Mouse (Mus musculus) midbrain, embryonic 16.5 days (tissue): ENCODE data around the gene Rsbn1. TPM values are rescaled to one million over a fixed set of nuclear protein-coding genes. Genes with fewer than 3 reads are reported as not detected.

Source experiments
- ATAC-seq: fragments of 200-750 bp; cut with Nextera tagmentation; 2 replicates; pipeline ENCODE4 v1.8.0; 2017; ENCODE audit warnings: moderate TSS enrichment
- H3K27ac ChIP-seq: fragments of 300-500 bp; sonication (generic); 2 replicates; pipeline ENCODE4 v1.5.1; 2014; ENCODE audit warnings: mild to moderate bottlenecking, low read length, mixed read lengths
- H3K27me3 ChIP-seq: fragments of 300-500 bp; sonication (generic); 2 replicates; pipeline ENCODE4 v1.6.1; 2014; ENCODE audit warnings: low read depth, low read length, mixed read lengths; ENCODE audit not compliant: control insufficient read depth, insufficient read depth
- H3K36me3 ChIP-seq: fragments of 300-500 bp; sonication (generic); 2 replicates; pipeline ENCODE4 v1.6.1; 2014; ENCODE audit warnings: mild to moderate bottlenecking, low read length, moderate library complexity, mixed read lengths; ENCODE audit not compliant: control insufficient read depth, insufficient read depth
- H3K4me1 ChIP-seq: fragments of 300-500 bp; sonication (generic); 2 replicates; pipeline ENCODE4 v1.6.1; 2014; ENCODE audit warnings: mild to moderate bottlenecking, low read length, mixed read lengths; ENCODE audit not compliant: control insufficient read depth, insufficient read depth
- H3K4me2 ChIP-seq: fragments of 300-500 bp; sonication (generic); 2 replicates; pipeline ENCODE4 v1.6.1; 2014; ENCODE audit warnings: mild to moderate bottlenecking, low read length, mixed read lengths
- H3K4me3 ChIP-seq: fragments of 300-500 bp; sonication (generic); 2 replicates; pipeline ENCODE4 v1.5.1; 2014; ENCODE audit warnings: low read depth, mild to moderate bottlenecking, low read length, moderate library complexity, mixed read lengths
- H3K9ac ChIP-seq: fragments of 300-500 bp; sonication (generic); 2 replicates; pipeline ENCODE4 v1.6.1; 2014; ENCODE audit warnings: low read depth, low read length, mixed read lengths
- H3K9me3 ChIP-seq: fragments of 300-500 bp; sonication (generic); replicated peaks from 2 replicates; pipeline ENCODE4 v1.6.1; 2014; ENCODE audit warnings: mild to moderate bottlenecking, low read length, mixed read lengths; ENCODE audit not compliant: control insufficient read depth, poor library complexity, severe bottlenecking
- WGBS: fragments of 180-500 bp; shearing (Covaris S2); extraction: QIAGEN DNeasy Blood & Tissue Kit; methylation state at CpG from one replicate; pipeline ENCODE4 v1.1.7; 2014; 5-methylcytosine and 5-hydroxymethylcytosine counted together
- polyA plus RNA-seq: library from polyadenylated mRNA; unstranded; fragments of >200 nt; fragmentation: Nextera tagmentation; extraction: Ambion mirVana; gene quantifications from 2 replicates; pipeline ENCODE4 v1.2.1, GENCODE M21; 2015

The Rsbn1 gene
- polyA plus RNA-seq, 1 experiment from 2014 or later, result 22.3 TPM

GRCm38 (mm10) chr3:103920094-103920493 is 6.2 kb downstream of the Rsbn1 start:
- Histone ChIP-seq H3K9ac (no peak overlapping the region), H3K27ac (no peak overlapping the region), H3K36me3 (no peaks in the 10 kb centered on the region), H3K4me3 (no peak overlapping the region), H3K4me2 (no peak overlapping the region), H3K9me3 (no peaks in the 10 kb centered on the region), H3K27me3 (no peaks in the 10 kb centered on the region), H3K4me1 (peaks cover 23% of the 10 kb centered on the region)
- WGBS, result 98% methylated on average over 1 of the region's 1 CpGs
- no peak for ATAC-seq

GRCm38 (mm10) chr3:103925302-103925701 is 11.4 kb downstream of the Rsbn1 start:
- 51% methylated on average over 3 of the region's 3 CpGs for WGBS
- no peak overlapping the region for H3K9ac ChIP-seq
- no peak overlapping the region for H3K4me3 ChIP-seq
- no peaks in the 10 kb centered on the region for H3K9me3 ChIP-seq
- no peak overlapping the region for H3K4me2 ChIP-seq
- H3K4me1 ChIP-seq, result peaks cover 14% of the 10 kb centered on the region
- no peaks in the 10 kb centered on the region for H3K27me3 ChIP-seq
- no peak for ATAC-seq
- peaks cover 2% of the 10 kb centered on the region; the same call in 1 of the 2 replicates for H3K36me3 ChIP-seq
- H3K27ac ChIP-seq, result no peak overlapping the region

- Histone ChIP-seq H3K9me3 (no peaks in the 10 kb centered on the region), H3K4me1 (peaks cover 12% of the 10 kb centered on the region), H3K9ac (no peak overlapping the region), H3K4me2 (no peak overlapping the region), H3K4me3 (no peak overlapping the region), H3K36me3 (peaks cover 2% of the 10 kb centered on the region; the same call in 1 of the 2 replicates), H3K27me3 (no peaks in the 10 kb centered on the region), H3K27ac (no peak overlapping the region)
- ATAC-seq, result no peak
- 41% methylated on average over 6 of the region's 6 CpGs for WGBS
These were observed 13.6 kb downstream of the Rsbn1 start for GRCm38 (mm10) chr3:103927511-103927910.

GRCm38 (mm10) chr3:103944794-103945562 is 31.1 kb downstream of the Rsbn1 start:
- H3K27ac ChIP-seq, result no peak overlapping the region
- 54% methylated on average over 1 of the region's 1 CpGs for WGBS
- H3K27me3 ChIP-seq, result no peaks in the 10 kb centered on the region
- H3K36me3 ChIP-seq, result no peaks in the 10 kb centered on the region
- H3K9me3 ChIP-seq, result no peaks in the 10 kb centered on the region
- ATAC-seq, result 0 out of 2 replicates have a peak, but pooled peaks have one; percentile 32
- 0 out of 2 replicates have a peak, but pooled peaks cover 2% of the 10 kb centered on the region for H3K4me1 ChIP-seq
- no peak overlapping the region for H3K9ac ChIP-seq
- H3K4me3 ChIP-seq, result no peak overlapping the region
- H3K4me2 ChIP-seq, result no peak overlapping the region

GRCm38 (mm10) chr3:103948666-103949065 is 34.7 kb downstream of the Rsbn1 start:
- no peak overlapping the region for H3K27ac ChIP-seq

GRCm38 (mm10) chr3:103960622-103961021 is 46.7 kb downstream of the Rsbn1 start:
- no peak for ATAC-seq
- H3K4me1 ChIP-seq, result no peaks in the 10 kb centered on the region
- 94% methylated on average over 3 of the region's 3 CpGs for WGBS

More at GRCm38 (mm10) chr3:103948666-103949065, 34.7 kb downstream of the Rsbn1 start:
- Histone ChIP-seq H3K9ac (no peak overlapping the region), H3K9me3 (no peaks in the 10 kb centered on the region), H3K4me1 (0 out of 2 replicates have a peak, but pooled peaks cover 2% of the 10 kb centered on the region), H3K27me3 (no peaks in the 10 kb centered on the region), H3K36me3 (no peaks in the 10 kb centered on the region), H3K4me3 (no peak overlapping the region), H3K4me2 (no peak overlapping the region)
- whole genome bisulfite sequencing, result 90% methylated on average over 7 of the region's 7 CpGs
- ATAC-seq, result no peak

GRCm38 (mm10) chr3:103967231-103967630 is 53.3 kb downstream of the Rsbn1 start:
- no peaks in the 10 kb centered on the region for H3K27me3 ChIP-seq
- no peak for ATAC-seq
- 12% methylated on average over 2 of the region's 2 CpGs for WGBS
- H3K4me3 ChIP-seq, result peak overlapping the region; percentile 76
- peak overlapping the region; percentile 74 for H3K4me2 ChIP-seq
- no peaks in the 10 kb centered on the region for H3K9me3 ChIP-seq
- peaks cover 22% of the 10 kb centered on the region for H3K4me1 ChIP-seq
- peak overlapping the region; percentile 99 for H3K27ac ChIP-seq
- peak overlapping the region; percentile 99 for H3K9ac ChIP-seq
- H3K36me3 ChIP-seq, result 0 out of 2 replicates have a peak, but pooled peaks cover 2% of the 10 kb centered on the region

More at GRCm38 (mm10) chr3:103960622-103961021, 46.7 kb downstream of the Rsbn1 start:
- no peaks in the 10 kb centered on the region for H3K27me3 ChIP-seq
- H3K9me3 ChIP-seq, result no peaks in the 10 kb centered on the region
- no peak overlapping the region for H3K9ac ChIP-seq
- no peak overlapping the region for H3K27ac ChIP-seq
- H3K36me3 ChIP-seq, result no peaks in the 10 kb centered on the region
- no peak overlapping the region for H3K4me3 ChIP-seq
- no peak overlapping the region for H3K4me2 ChIP-seq

- Histone ChIP-seq H3K9ac (peak within 1 kb of the TSS; percentile 99), H3K9me3 (no peaks in the 10 kb centered on the region)
- under 1% methylated on average over 51 of the region's 70 CpGs for WGBS
These were observed 54.2 kb downstream of the Rsbn1 start, which contains the start of gene Phtf1 for GRCm38 (mm10) chr3:103967861-103968691. Gene Phtf1, plus strand, starts transcription at chr3:103968110.

More at GRCm38 (mm10) chr3:103967861-103968691, 54.2 kb downstream of the Rsbn1 start, which contains the start of gene Phtf1:
- Histone ChIP-seq H3K27me3 (no peaks in the 10 kb centered on the region), H3K4me2 (peak within 1 kb of the TSS; percentile 74), H3K36me3 (0 out of 2 replicates have a peak, but pooled peaks cover 2% of the 10 kb centered on the region), H3K27ac (peak within 1 kb of the TSS; percentile 99), H3K4me3 (peak within 1 kb of the TSS; percentile 76), H3K4me1 (peaks cover 22% of the 10 kb centered on the region)
- ATAC-seq, result peak; percentile 96
